Mouse (Mus musculus): ENCODE results near the gene Prss38.
"Not testable (repeated sequence)": the region's sequence is repeated elsewhere in the genome, so short reads cannot be mapped to it uniquely, and the experiment has no call there.

The Prss38 gene

GRCm38 (mm10) chr11:59377999-59378398 is 2.5 kb upstream of the Prss38 start:
- DNase-seq (ENCODE audit: low read depth, low spot score), result no peak

GRCm38 (mm10) chr11:59369848-59370247 is 5.6 kb downstream of the Prss38 start:
- no peak for DNase-seq (ENCODE audit: low read depth, low spot score)

GRCm38 (mm10) chr11:59367955-59368354 is 7.5 kb downstream of the Prss38 start:
- not testable (repeated sequence) for DNase-seq (ENCODE audit: low read depth, low spot score)

GRCm38 (mm10) chr11:59366633-59367032 is 8.8 kb downstream of the Prss38 start:
- DNase-seq (ENCODE audit: low read depth, low spot score), result no peak

GRCm38 (mm10) chr11:59366031-59366430 is 9.4 kb downstream of the Prss38 start:
- no peak for DNase-seq (ENCODE audit: low read depth, low spot score)

GRCm38 (mm10) chr11:59364417-59364816 is 11.0 kb downstream of the Prss38 start:
- no peak for DNase-seq (ENCODE audit: low read depth, low spot score)

- no peak for DNase-seq (ENCODE audit: low read depth, low spot score)
These were observed 11.4 kb downstream of the Prss38 start for GRCm38 (mm10) chr11:59364007-59364406.

- no peak for DNase-seq (ENCODE audit: low read depth, low spot score)
These were observed 14.2 kb downstream of the Prss38 start for GRCm38 (mm10) chr11:59361291-59361690.

GRCm38 (mm10) chr11:59356874-59357289 is 18.6 kb downstream of the Prss38 start:
- peak; percentile 56 for DNase-seq (ENCODE audit: low read depth, low spot score)

GRCm38 (mm10) chr11:59354793-59355192 is 20.7 kb downstream of the Prss38 start:
- no peak for DNase-seq (ENCODE audit: low read depth, low spot score)

- peak; percentile 34 for DNase-seq (ENCODE audit: low read depth, low spot score)
These were observed 25.1 kb downstream of the Prss38 start for GRCm38 (mm10) chr11:59350326-59350725.

GRCm38 (mm10) chr11:59346166-59346910 is 29.1 kb downstream of the Prss38 start:
- DNase-seq (ENCODE audit: low read depth, low spot score), result no peak

GRCm38 (mm10) chr11:59342956-59343355 is 32.5 kb downstream of the Prss38 start:
- no peak for DNase-seq (ENCODE audit: low read depth, low spot score)

- DNase-seq (ENCODE audit: low read depth, low spot score), result no peak
These were observed 36.7 kb downstream of the Prss38 start for GRCm38 (mm10) chr11:59338736-59339120.

GRCm38 (mm10) chr11:59337955-59338735 is 37.3 kb downstream of the Prss38 start:
- DNase-seq (ENCODE audit: low read depth, low spot score), result no peak

- DNase-seq (ENCODE audit: low read depth, low spot score), result peak; percentile 65
These were observed 39.1 kb downstream of the Prss38 start for GRCm38 (mm10) chr11:59336381-59336780.

- DNase-seq (ENCODE audit: low read depth, low spot score), result no peak
These were observed 39.5 kb downstream of the Prss38 start for GRCm38 (mm10) chr11:59335942-59336341.

GRCm38 (mm10) chr11:59335150-59335549 is 40.3 kb downstream of the Prss38 start:
- DNase-seq (ENCODE audit: low read depth, low spot score), result no peak

GRCm38 (mm10) chr11:59332938-59333337 is 42.5 kb downstream of the Prss38 start:
- DNase-seq (ENCODE audit: low read depth, low spot score), result no peak

GRCm38 (mm10) chr11:59331167-59331869 is 44.1 kb downstream of the Prss38 start:
- DNase-seq (ENCODE audit: low read depth, low spot score), result no peak

- DNase-seq (ENCODE audit: low read depth, low spot score), result peak; percentile 64
These were observed 44.9 kb downstream of the Prss38 start for GRCm38 (mm10) chr11:59330560-59330959.

- DNase-seq (ENCODE audit: low read depth, low spot score), result no peak
These were observed 45.8 kb downstream of the Prss38 start for GRCm38 (mm10) chr11:59329616-59330015.
